ENCODE assay signal across 10 mouse cellular contexts in genomic region chr7:134552051-134552451, GRCm38 (mm10).
A peak's percentile ranks its signal among the peaks of the same experiment; 100 is the strongest.
DNase-seq lines count a peak whose midpoint lies in the region; ATAC-seq and TF ChIP-seq lines count a peak whose summit lies in the region.
"Had no signal": no experiment of that assay in that cellular context is flagged by ENCODE, and none has a peak within 500 bp of the region (broad histone marks: within the 10 kb centered on the region; RNA-seq: fewer than 3 reads in every experiment).

No protein-coding gene starts in this region.

- peak; percentile 93 for DNase-seq in heart, adult 11 months
- peak; percentile 37 for DNase-seq in 3T3-L1 (ENCODE audit: low read depth, low spot score)
- DNase-seq in brain, embryonic 14.5 days (ENCODE audit: low read depth) = peak; percentile 73
- DNase-seq in kidney, postnatal 4 days = peak; percentile 16 to 27
- no peak for DNase-seq in neural tube, embryonic 10.5 days (ENCODE audit: extremely low spot score, low spot score)
- no peak for DNase-seq in urinary bladder, adult 2 months (ENCODE audit: low spot score)
- DNase-seq: right cerebral cortex, postnatal 4 days had no signal

- H3K27me3 ChIP-seq in heart, embryonic 12.5 days (replicated peaks) = no peaks in the 10 kb centered on the region

- no peak for TF ChIP-seq CTCF in brain, embryonic 14.5 days (IDR thresholded peaks at IDR 0.05; ENCODE audit: borderline replicate concordance, extremely low read depth, insufficient read depth, insufficient read length)

- 58% methylated on average over 6 of the region's 6 CpGs for WGBS in heart, embryonic 12.5 days

- H3K9ac ChIP-seq in heart, embryonic 12.5 days = no peak overlapping the region
- H3K9ac ChIP-seq: midbrain, embryonic 15.5 days had no signal

- no peak overlapping the region for H3K4me2 ChIP-seq in heart, embryonic 12.5 days
- H3K4me2 ChIP-seq: midbrain, embryonic 15.5 days had no signal

- H3K4me3 ChIP-seq in heart, embryonic 12.5 days = no peak overlapping the region
- H3K4me3 ChIP-seq: midbrain, embryonic 15.5 days had no signal

- H3K27ac ChIP-seq in heart, embryonic 12.5 days (ENCODE audit: poor library complexity, severe bottlenecking) = no peak overlapping the region
- H3K27ac ChIP-seq: midbrain, embryonic 15.5 days had no signal

- no peak for ATAC-seq in heart, embryonic 12.5 days (ENCODE audit: insufficient number of reproducible peaks, low FRiP score)
- ATAC-seq in granulocyte monocyte progenitor cell, adult 5-6 weeks (replicated peaks; ENCODE audit: poor library complexity, severe bottlenecking) = no peak
- ATAC-seq: midbrain, embryonic 15.5 days had no signal

- TF ChIP-seq POLR2A in brain, embryonic 14.5 days (IDR thresholded peaks at IDR 0.05; ENCODE audit: borderline replicate concordance, extremely low read depth, insufficient read depth, insufficient read length, poor library complexity, severe bottlenecking) = no peak

- no peaks in the 10 kb centered on the region for H3K9me3 ChIP-seq in heart, embryonic 12.5 days (replicated peaks)
- H3K9me3 ChIP-seq: midbrain, embryonic 15.5 days had no signal

- no peaks in the 10 kb centered on the region for H3K36me3 ChIP-seq in heart, embryonic 12.5 days
- H3K36me3 ChIP-seq: midbrain, embryonic 15.5 days had no signal

- H3K4me1 ChIP-seq in heart, embryonic 12.5 days (replicated peaks) = peaks cover 16% of the 10 kb centered on the region

Comparison
In these comparisons a context has a peak if more than half of its experiments do, and no peak if none do; other contexts are left out.
1. DNase-seq: peak in heart, adult 11 months (single experiment), 3T3-L1 (single experiment), brain, embryonic 14.5 days (single experiment) and kidney, postnatal 4 days (2 of 2); none in neural tube, embryonic 10.5 days (single experiment) and urinary bladder, adult 2 months (single experiment).